Mouse (Mus musculus): ENCODE data around the gene Rps16.

DNA sequence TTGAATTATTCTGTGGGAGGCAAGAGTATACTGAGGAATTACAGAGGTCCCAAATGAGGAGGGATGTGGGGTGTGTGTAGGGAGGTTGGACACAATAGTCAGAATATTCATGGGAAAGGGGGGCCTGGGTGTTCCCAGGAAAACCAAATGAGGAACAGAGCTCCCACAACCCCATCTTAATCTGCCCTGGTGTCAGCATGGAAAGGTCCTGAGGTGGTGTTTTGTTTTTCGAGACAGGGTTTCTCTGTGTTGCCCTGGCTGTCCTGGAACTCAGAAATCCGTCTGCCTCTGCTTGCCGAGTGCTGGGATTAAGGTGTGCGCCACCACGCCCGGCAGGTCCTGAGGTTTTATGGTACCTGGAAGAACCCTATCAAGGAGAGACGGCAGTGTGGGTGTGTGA, 8.0 kb downstream of the Rps16 start:
- TF ChIP-seq EP300 (IDR thresholded peaks at IDR 0.05) (no peak), CTCF (IDR thresholded peaks at IDR 0.05) (no peak)

Data from lung, postnatal 0 days (tissue).